Mouse (Mus musculus) heart, embryonic 16.5 days (tissue): ENCODE results near the gene Gm28557. TPM values are rescaled to one million over a fixed set of nuclear protein-coding genes. Genes with fewer than 3 reads are reported as not detected.

Experiments
- ATAC-seq: fragments of 200-750 bp; cut with Nextera tagmentation; replicated peaks from 2 replicates; pipeline ENCODE4 v1.8.0; 2017; ENCODE audit warnings: moderate number of reproducible peaks; ENCODE audit not compliant: insufficient read depth, low FRiP score; ENCODE audit errors: extremely low read depth
- H3K27ac ChIP-seq: fragments of 300-500 bp; sonication (generic); 2 replicates; pipeline ENCODE4 v1.5.1; 2014; ENCODE audit warnings: mild to moderate bottlenecking, low read length, control low read depth, moderate library complexity
- H3K27me3 ChIP-seq: fragments of 300-500 bp; sonication (generic); 2 replicates; pipeline ENCODE4 v1.6.1; 2014; ENCODE audit warnings: low read length, mixed read lengths; ENCODE audit not compliant: control insufficient read depth, insufficient read depth
- H3K36me3 ChIP-seq: fragments of 300-500 bp; sonication (generic); 2 replicates; pipeline ENCODE4 v1.6.1; 2014; ENCODE audit not compliant: control insufficient read depth, insufficient read depth
- H3K4me1 ChIP-seq: fragments of 300-500 bp; sonication (generic); 2 replicates; pipeline ENCODE4 v1.6.1; 2014; ENCODE audit warnings: low read length, mixed read lengths; ENCODE audit not compliant: control insufficient read depth, insufficient read depth
- H3K4me2 ChIP-seq: fragments of 300-500 bp; sonication (generic); 2 replicates; pipeline ENCODE4 v1.6.1; 2014; ENCODE audit warnings: low read depth, mild to moderate bottlenecking, control low read depth, low read length
- H3K4me3 ChIP-seq: fragments of 300-500 bp; sonication (generic); 2 replicates; pipeline ENCODE4 v1.5.1; 2014; ENCODE audit warnings: mild to moderate bottlenecking, control low read depth, low read length
- H3K9ac ChIP-seq: fragments of 300-500 bp; sonication (generic); 2 replicates; pipeline ENCODE4 v1.6.1; 2014; ENCODE audit warnings: low read length, control low read depth
- H3K9me3 ChIP-seq: fragments of 300-500 bp; sonication (generic); replicated peaks from 2 replicates; pipeline ENCODE4 v1.6.1; 2016; ENCODE audit warnings: low read length; ENCODE audit not compliant: control insufficient read depth
- WGBS: fragments of 180-500 bp; shearing (Covaris S2); extraction: QIAGEN DNeasy Blood & Tissue Kit; methylation state at CpG from one replicate; pipeline ENCODE4 v1.1.7; 2014; 5-methylcytosine and 5-hydroxymethylcytosine counted together
- polyA plus RNA-seq: library from polyadenylated mRNA; unstranded; fragments of >200 nt; fragmentation: Nextera tagmentation; extraction: Ambion mirVana; gene quantifications from 2 replicates; pipeline ENCODE4 v1.2.1, GENCODE M21; 2015

Gm28557 gene
- polyA plus RNA-seq, 1 experiment from 2014 or later = 1.6 TPM

- Histone ChIP-seq H3K4me2 (peak within 1 kb of the TSS; percentile 91), H3K4me3 (peak within 1 kb of the TSS; percentile 78), H3K9me3 (no peaks in the 10 kb centered on the region), H3K9ac (peak within 1 kb of the TSS; percentile 71), H3K27ac (peak within 1 kb of the TSS; percentile 90), H3K27me3 (no peaks in the 10 kb centered on the region), H3K36me3 (no peaks in the 10 kb centered on the region), H3K4me1 (peaks cover 5% of the 10 kb centered on the region)
- WGBS = under 1% methylated on average over 27 of the region's 27 CpGs
- peak; percentile 94 for ATAC-seq
Measured at GRCm38 (mm10) chr13:67060786-67061358, 47.5 kb downstream of the Gm28557 start, which contains the start of gene Zfp712. Zfp712 (minus strand) TSS chr13:67061170.

GRCm38 (mm10) chr13:67060161-67060785 is 48.1 kb downstream of the Gm28557 start:
- Histone ChIP-seq H3K36me3 (no peaks in the 10 kb centered on the region), H3K27me3 (no peaks in the 10 kb centered on the region), H3K4me2 (peak overlapping the region; percentile 91), H3K9ac (peak overlapping the region; percentile 71), H3K9me3 (no peaks in the 10 kb centered on the region), H3K4me3 (peak overlapping the region; percentile 78), H3K4me1 (peaks cover 5% of the 10 kb centered on the region), H3K27ac (peak overlapping the region; percentile 90)
- 5% methylated on average over 12 of the region's 12 CpGs for WGBS
- ATAC-seq = peak; percentile 29; the same call in 1 of the 2 replicates

Other genes with a start within 250 kb of the Gm28557 start
- gene Gm10767, start 203.7 kb downstream of the Gm28557 start, polyA plus RNA-seq = 1.3 and 1.4 TPM in 2 replicates
- 2.3 and 2.9 TPM in 2 replicates for gene Zfp712, start 47.4 kb downstream of the Gm28557 start, polyA plus RNA-seq
- 3.1 TPM in 2 replicates for gene Zfp708, start 10.6 kb downstream of the Gm28557 start, polyA plus RNA-seq
- 0.27 and 0.37 TPM in 2 replicates for gene Rslcan18, start 7.7 kb upstream of the Gm28557 start, polyA plus RNA-seq
- gene Zfp759, start 13.1 kb upstream of the Gm28557 start, polyA plus RNA-seq = 1.4 and 2.0 TPM in 2 replicates
- gene Rsl1, start 64.6 kb upstream of the Gm28557 start, polyA plus RNA-seq = 6.0 and 6.1 TPM in 2 replicates
- 0.75 and 1.00 TPM in 2 replicates for gene Zfp455, start 85.9 kb upstream of the Gm28557 start, polyA plus RNA-seq
- gene Zfp458, start 169.9 kb upstream of the Gm28557 start, polyA plus RNA-seq = 1.2 and 1.3 TPM in 2 replicates
- gene Zfp457, start 197.9 kb upstream of the Gm28557 start, polyA plus RNA-seq = 0.94 and 1.3 TPM in 2 replicates
- gene Zfp595, start 224.0 kb upstream of the Gm28557 start, polyA plus RNA-seq = 1.8 TPM in 2 replicates